Mouse (Mus musculus) liver, adult 2 months (tissue): ENCODE data around the gene Gm8914. TPM values are rescaled to one million over a fixed set of nuclear protein-coding genes. Genes with fewer than 3 reads are reported as not detected.
"Not testable (repeated sequence)": the region's sequence is repeated elsewhere in the genome, so short reads cannot be mapped to it uniquely, and the experiment has no call there.

ENCODE experiments used
- DNase-seq: peaks from one replicate; pipeline ENCODE4 v3.0.0-alpha.2; 2011; ENCODE audit warnings: low read depth, low spot score; ENCODE audit errors: extremely low read depth
- H3K27ac ChIP-seq: fragments of 200-500 bp; replicated peaks from 2 replicates; pipeline ENCODE4 v1.5.1; 2012; ENCODE audit warnings: low read depth, mild to moderate bottlenecking, control low read depth, inconsistent platforms, low read length; ENCODE audit not compliant: insufficient read depth
- H3K27me3 ChIP-seq: fragments of 200-500 bp; 2 replicates; pipeline ENCODE4 v1.6.1; 2012; ENCODE audit warnings: mild to moderate bottlenecking, moderate library complexity, low read length, inconsistent platforms; ENCODE audit not compliant: control insufficient read depth, insufficient read depth
- H3K36me3 ChIP-seq: fragments of 200-500 bp; 2 replicates; pipeline ENCODE4 v1.6.1; 2012; ENCODE audit warnings: low read length, inconsistent platforms; ENCODE audit not compliant: control insufficient read depth, insufficient read depth
- H3K4me1 ChIP-seq: fragments of 200-500 bp; 2 replicates; pipeline ENCODE4 v1.6.1; 2011; ENCODE audit warnings: low read length; ENCODE audit not compliant: control insufficient read depth, insufficient read depth
- H3K4me3 ChIP-seq: fragments of 200-500 bp; 2 replicates; pipeline ENCODE4 v1.5.1; 2011; ENCODE audit warnings: low read depth, mild to moderate bottlenecking, control low read depth, low read length, moderate library complexity; ENCODE audit not compliant: insufficient read depth
- H3K79me2 ChIP-seq: fragments of 200-500 bp; 2 replicates; pipeline ENCODE4 v1.6.1; 2012; ENCODE audit warnings: inconsistent platforms, mild to moderate bottlenecking, low read length, moderate library complexity; ENCODE audit not compliant: control insufficient read depth, insufficient read depth
- H3K9ac ChIP-seq: fragments of 200-500 bp; 2 replicates; pipeline ENCODE4 v1.6.1; 2012; ENCODE audit warnings: low read depth, mild to moderate bottlenecking, control low read depth, inconsistent platforms, low read length
- WGBS: fragments of 180-500 bp; shearing (Covaris S2); methylation state at CpG from one replicate; pipeline ENCODE4 v1.1.7; 2018; 5-methylcytosine and 5-hydroxymethylcytosine counted together
- polyA plus RNA-seq: library from polyadenylated mRNA; depleted of rRNA; stranded (reverse); fragments of >200 nt; gene quantifications from 2 replicates; pipeline ENCODE4 v1.2.3, GENCODE M21; 2012; rRNA removed
- total RNA-seq: library from RNA; depleted of rRNA; stranded (reverse); fragments of >200 nt; gene quantifications from 2 replicates; pipeline ENCODE4 v1.2.3, GENCODE M21; 2014; rRNA removed

Gene Gm8914
- not detected in 2 replicates for total RNA-seq
- polyA plus RNA-seq = not detected in 2 replicates

DNA sequence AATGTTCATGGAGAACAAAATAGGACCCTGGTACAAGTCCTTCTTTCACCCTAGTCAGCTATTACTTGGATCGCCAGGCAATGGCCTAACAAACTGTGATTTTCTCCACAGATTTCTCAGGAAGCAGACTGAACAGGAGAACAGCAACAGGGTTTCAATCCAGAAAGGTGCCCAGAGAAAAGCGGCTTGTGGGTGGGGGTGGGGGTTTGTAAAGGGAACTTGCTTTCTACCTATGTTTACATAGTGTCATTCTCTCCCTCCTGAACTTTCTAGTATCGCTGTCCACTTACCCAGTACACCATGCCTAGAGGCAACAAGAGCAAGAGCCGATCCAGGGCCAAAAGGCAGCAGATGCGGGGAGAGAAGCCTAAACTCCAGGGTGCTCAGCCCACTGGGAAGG, at the start of gene Gm8914:
Gene Gm8914, plus strand, starts transcription at position 301 of the 400 bp plus-strand sequence.
- not testable (repeated sequence) for H3K79me2 ChIP-seq, DNase-seq, H3K4me3 ChIP-seq, H3K27me3 ChIP-seq, H3K9ac ChIP-seq, H3K36me3 ChIP-seq, H3K27ac ChIP-seq, H3K4me1 ChIP-seq
- WGBS = no CpG with 5 or more reads among the region's 5 CpGs

Other genes starting within 250 kb of the Gm8914 start
- gene Mageb2, start 148.4 kb upstream of the Gm8914 start, total RNA-seq = not detected in 2 replicates
- not detected in 2 replicates for gene Mageb2, start 148.4 kb upstream of the Gm8914 start, polyA plus RNA-seq
- not detected in 2 replicates for gene Gm5072, start 87.6 kb upstream of the Gm8914 start, total RNA-seq
- not detected in 2 replicates for gene Gm5072, start 87.6 kb upstream of the Gm8914 start, polyA plus RNA-seq
- not detected in 2 replicates for gene 1700084M14Rik, start 95.8 kb downstream of the Gm8914 start, total RNA-seq
- not detected in 2 replicates for gene 1700084M14Rik, start 95.8 kb downstream of the Gm8914 start, polyA plus RNA-seq
- not detected in 2 replicates for gene Gm14781, start 152.1 kb downstream of the Gm8914 start, total RNA-seq
- gene Gm14781, start 152.1 kb downstream of the Gm8914 start, polyA plus RNA-seq = not detected in 2 replicates